Mouse (Mus musculus): ENCODE results near the gene Fbxo39.

Gene Fbxo39

GRCm38 (mm10) chr11:72366126-72366525, 51.9 kb downstream of the Fbxo39 start:
- DNase-seq, result no peak

DNA sequence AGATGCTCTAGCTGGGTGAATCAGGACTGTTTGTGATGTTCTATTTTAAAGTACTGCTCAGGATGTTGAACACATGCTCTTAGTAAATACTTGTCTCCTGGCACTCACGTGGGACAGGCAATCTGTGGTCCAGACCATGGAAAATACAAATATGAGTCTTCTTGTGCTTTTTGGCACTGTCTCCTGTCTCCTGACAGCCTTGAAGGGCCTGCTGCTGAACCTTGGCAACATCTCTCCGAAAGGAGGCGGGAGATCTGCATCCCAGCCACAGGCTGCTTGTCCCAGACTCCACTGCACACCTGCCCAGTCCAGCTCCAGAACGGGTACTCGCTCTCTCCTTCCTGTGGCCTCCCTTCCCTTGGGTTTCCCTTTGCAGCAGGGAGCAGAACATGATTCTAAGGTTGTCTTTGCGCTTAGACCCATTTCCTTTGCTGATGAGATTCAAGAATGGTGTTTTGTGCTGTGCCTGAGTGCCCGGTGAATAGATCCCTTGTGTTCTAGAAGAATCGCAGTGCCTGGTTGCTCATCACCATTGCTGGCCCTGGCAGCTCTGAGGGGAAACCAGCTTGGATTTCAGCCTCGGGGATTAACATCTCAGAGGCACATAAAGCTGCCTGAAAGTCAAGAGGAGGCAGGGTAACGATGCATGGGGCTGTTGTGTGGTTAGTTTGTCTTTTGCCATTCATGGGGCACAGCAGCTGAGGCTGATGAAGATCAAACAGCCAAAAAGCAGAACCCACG, 53.9 kb downstream of the Fbxo39 start:
- peak; percentile 54 for DNase-seq
